Mouse (Mus musculus) intestine, postnatal 0 days (tissue): ENCODE measurements around the gene Mtx1. TPM values are rescaled to one million over a fixed set of nuclear protein-coding genes. Genes with fewer than 3 reads are reported as not detected.

Experiments used
- ATAC-seq: fragments of 200-750 bp; cut with Nextera tagmentation; 2 replicates; pipeline ENCODE4 v1.8.0; 2017; ENCODE audit warnings: mild to moderate bottlenecking, moderate TSS enrichment, moderate library complexity
- H3K27ac ChIP-seq: fragments of 300-500 bp; sonication (generic); 2 replicates; pipeline ENCODE4 v1.5.1; 2014; ENCODE audit warnings: mild to moderate bottlenecking, low read depth, low read length, moderate library complexity
- H3K27me3 ChIP-seq: fragments of 300-500 bp; sonication (generic); replicated peaks from 2 replicates; pipeline ENCODE4 v1.6.1; 2014; ENCODE audit warnings: low read length, mixed read lengths; ENCODE audit not compliant: control insufficient read depth, insufficient read depth
- H3K36me3 ChIP-seq: fragments of 300-500 bp; sonication (generic); 2 replicates; pipeline ENCODE4 v1.6.1; 2014; ENCODE audit warnings: mild to moderate bottlenecking, moderate library complexity; ENCODE audit not compliant: control insufficient read depth, insufficient read depth
- H3K4me1 ChIP-seq: fragments of 300-500 bp; sonication (generic); replicated peaks from 2 replicates; pipeline ENCODE4 v1.6.1; 2014; ENCODE audit warnings: antibody characterized with exemption, low read length, mixed read lengths; ENCODE audit not compliant: control insufficient read depth, insufficient read depth
- H3K4me2 ChIP-seq: fragments of 300-500 bp; sonication (generic); replicated peaks from 2 replicates; pipeline ENCODE4 v1.6.1; 2014; ENCODE audit warnings: low read depth, mild to moderate bottlenecking, moderate library complexity
- H3K4me3 ChIP-seq: fragments of 300-500 bp; sonication (generic); 2 replicates; pipeline ENCODE4 v1.5.1; 2014; ENCODE audit warnings: low read depth, low read length
- H3K9ac ChIP-seq: fragments of 300-500 bp; sonication (generic); 2 replicates; pipeline ENCODE4 v1.6.1; 2014; ENCODE audit warnings: mild to moderate bottlenecking, low read depth, low read length
- H3K9me3 ChIP-seq: fragments of 300-500 bp; sonication (generic); 2 replicates; pipeline ENCODE4 v1.6.1; 2016; ENCODE audit warnings: mixed run types; ENCODE audit not compliant: control insufficient read depth
- CTCF ChIP-seq: sonication (generic); IDR thresholded peaks from 2 replicates; pipeline ENCODE4 v1.5.1; 2016; ENCODE audit warnings: low read depth, mild to moderate bottlenecking, control low read depth, antibody characterized with exemption, moderate library complexity
- WGBS: fragments of 180-500 bp; shearing (Covaris S2); extraction: QIAGEN DNeasy Blood & Tissue Kit; methylation state at CpG from one replicate; pipeline ENCODE4 v1.1.7; 2014; 5-methylcytosine and 5-hydroxymethylcytosine counted together
- polyA plus RNA-seq: library from polyadenylated mRNA; unstranded; fragments of >200 nt; fragmentation: Nextera tagmentation; extraction: Ambion mirVana; gene quantifications from 2 replicates; pipeline ENCODE4 v1.2.1, GENCODE M21; 2015

Mtx1 gene
- polyA plus RNA-seq, 1 experiment from 2014 or later = 145 TPM

GRCm38 (mm10) chr3:89187690-89188477, 39.0 kb downstream of the Mtx1 start:
- WGBS = 89% methylated on average over 18 of the region's 18 CpGs
- Histone ChIP-seq H3K36me3 (no peaks in the 10 kb centered on the region), H3K4me2 (no peak overlapping the region), H3K9me3 (no peaks in the 10 kb centered on the region), H3K27me3 (no peaks in the 10 kb centered on the region), H3K4me1 (no peaks in the 10 kb centered on the region), H3K4me3 (no peak overlapping the region), H3K9ac (no peak overlapping the region), H3K27ac (no peak overlapping the region)
- ATAC-seq = no peak
- no peak for TF ChIP-seq CTCF

GRCm38 (mm10) chr3:89187197-89187596, 39.7 kb downstream of the Mtx1 start:
- Histone ChIP-seq H3K4me3 (no peak overlapping the region), H3K9ac (no peak overlapping the region), H3K4me1 (no peaks in the 10 kb centered on the region), H3K27ac (no peak overlapping the region), H3K36me3 (peaks cover 2% of the 10 kb centered on the region), H3K27me3 (no peaks in the 10 kb centered on the region), H3K9me3 (no peaks in the 10 kb centered on the region), H3K4me2 (no peak overlapping the region)
- no peak for ATAC-seq
- TF ChIP-seq CTCF = no peak
- WGBS = 71% methylated on average over 23 of the region's 23 CpGs

GRCm38 (mm10) chr3:89183959-89184315, 43.0 kb downstream of the Mtx1 start:
- Histone ChIP-seq H3K36me3 (peaks cover 28% of the 10 kb centered on the region), H3K9ac (peak overlapping the region; percentile 45), H3K27ac (no peak overlapping the region), H3K27me3 (no peaks in the 10 kb centered on the region), H3K4me1 (no peaks in the 10 kb centered on the region), H3K4me3 (peak overlapping the region; percentile 63), H3K9me3 (no peaks in the 10 kb centered on the region), H3K4me2 (peak overlapping the region; percentile 88)
- ATAC-seq = no peak
- WGBS = 78% methylated on average over 6 of the region's 6 CpGs
- TF ChIP-seq CTCF = no peak

- Histone ChIP-seq H3K9me3 (no peaks in the 10 kb centered on the region), H3K9ac (peak within 1 kb of the TSS; percentile 45), H3K27me3 (no peaks in the 10 kb centered on the region), H3K4me3 (peak within 1 kb of the TSS; percentile 63), H3K4me1 (0 out of 2 replicates have a peak, but pooled peaks cover 3% of the 10 kb centered on the region), H3K4me2 (peak within 1 kb of the TSS; percentile 88), H3K27ac (no peak within 1 kb of the TSS; the same call in 1 of the 2 replicates), H3K36me3 (peaks cover 28% of the 10 kb centered on the region)
- peak; percentile 83 for ATAC-seq
- WGBS = 6% methylated on average over 39 of the region's 39 CpGs
- TF ChIP-seq CTCF = no peak; the same call in 1 of the 2 replicates
Measured at GRCm38 (mm10) chr3:89183058-89183958, 43.6 kb downstream of the Mtx1 start, which contains the start of gene Fam189b. TSS of gene Fam189b (plus strand) at chr3:89183143.

GRCm38 (mm10) chr3:89182531-89183057, 44.3 kb downstream of the Mtx1 start:
- Histone ChIP-seq H3K9ac (peak overlapping the region; percentile 45; the same call in 1 of the 2 replicates), H3K36me3 (peaks cover 28% of the 10 kb centered on the region), H3K4me1 (0 out of 2 replicates have a peak, but pooled peaks cover 7% of the 10 kb centered on the region), H3K27ac (no peak overlapping the region; the same call in 1 of the 2 replicates), H3K4me2 (peak overlapping the region; percentile 88), H3K4me3 (peak overlapping the region; percentile 63), H3K27me3 (no peaks in the 10 kb centered on the region), H3K9me3 (no peaks in the 10 kb centered on the region)
- no peak for TF ChIP-seq CTCF
- 34% methylated on average over 7 of the region's 7 CpGs for WGBS
- no peak for ATAC-seq
